In the genomic region with DNA sequence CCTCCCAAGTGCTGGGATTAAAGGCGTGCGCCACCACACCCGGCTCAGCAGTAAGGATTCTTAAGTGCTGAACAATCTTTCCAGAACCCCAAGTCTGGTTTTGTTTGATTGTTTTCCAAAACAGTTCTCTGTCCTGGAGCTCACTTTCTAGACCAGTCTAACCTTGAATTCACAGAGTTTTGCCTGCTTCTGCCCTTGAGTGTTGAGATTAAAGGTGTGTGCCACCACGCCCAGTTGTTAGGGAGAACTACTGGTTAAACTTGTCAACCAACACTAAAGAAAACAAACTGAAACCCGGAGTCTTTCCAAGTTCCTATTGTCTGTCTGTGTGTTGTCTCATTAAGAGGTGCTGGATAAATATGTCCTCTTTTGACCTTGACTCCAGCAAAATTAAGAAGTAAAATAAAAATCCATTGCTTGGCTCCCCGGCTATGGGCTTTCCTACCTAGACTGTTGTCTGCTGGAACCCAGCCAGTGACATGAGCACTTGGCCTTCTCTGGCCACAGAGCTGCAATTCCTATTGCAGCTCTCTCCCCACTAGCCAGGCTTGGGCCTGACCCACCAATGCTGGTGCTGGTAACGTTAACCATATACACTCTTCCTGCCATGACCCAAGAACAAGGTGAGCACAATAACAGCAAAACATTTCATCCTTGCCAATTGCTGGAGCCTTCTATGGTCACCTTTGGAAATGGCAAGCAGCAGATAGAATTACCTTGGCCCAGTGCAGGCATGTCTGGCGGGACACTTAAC, we compare ENCODE assay signal across 13 mouse cellular contexts. TPM values are rescaled to one million over a fixed set of nuclear protein-coding genes. Genes with fewer than 3 reads are reported as not detected.
A peak's percentile ranks its signal among the peaks of the same experiment; 100 is the strongest.
DNase-seq lines count a peak whose midpoint lies in the region; ATAC-seq and TF ChIP-seq lines count a peak whose summit lies in the region.
"Had no signal": no experiment of that assay in that cellular context is flagged by ENCODE, and none has a peak within 500 bp of the region (broad histone marks: within the 10 kb centered on the region; RNA-seq: fewer than 3 reads in every experiment).

No protein-coding gene starts in this region.

- DNase-seq in gastrocnemius, adult 18-20 months (ENCODE audit: low spot score): peak; percentile 62
- no peak for DNase-seq in gastrocnemius, postnatal 4 days (ENCODE audit: low spot score in 2 of 2)
- DNase-seq in lung, postnatal 14 days: peak; percentile 35
- DNase-seq in lung, postnatal 10 days: no peak
- peak; percentile 30 to 55 for DNase-seq in gastrocnemius, adult 8-10 months (ENCODE audit: low spot score in 2 of 2)
- peak; percentile 51 for DNase-seq in lung, postnatal 36 days
- DNase-seq in frontal cortex, postnatal 25 days (ENCODE audit: low spot score in 2 of 2): no peak
- DNase-seq in midbrain, postnatal 0 days (ENCODE audit: low spot score): no peak
- DNase-seq: spleen, adult 18-20 months had no signal

- no peaks in the 10 kb centered on the region for H3K36me3 ChIP-seq in midbrain, postnatal 0 days (ENCODE audit: insufficient read depth, low read length)
- H3K36me3 ChIP-seq: embryonic facial prominence, embryonic 10.5 days; liver, embryonic 12.5 days had no signal

- no peaks in the 10 kb centered on the region for H3K27me3 ChIP-seq in midbrain, postnatal 0 days (ENCODE audit: insufficient read depth, low read length)
- H3K27me3 ChIP-seq: forebrain, embryonic 13.5 days; liver, embryonic 12.5 days had no signal

- no peaks in the 10 kb centered on the region for H3K9me3 ChIP-seq in midbrain, postnatal 0 days (ENCODE audit: low read length)
- H3K9me3 ChIP-seq: embryonic facial prominence, embryonic 10.5 days; forebrain, embryonic 13.5 days; liver, embryonic 12.5 days had no signal

- 93% methylated on average over 8 of the region's 8 CpGs for WGBS in midbrain, postnatal 0 days

- no peak for ATAC-seq in midbrain, postnatal 0 days (ENCODE audit: low FRiP score)
- ATAC-seq: forebrain, embryonic 13.5 days; liver, embryonic 12.5 days had no signal

- H3K4me3 ChIP-seq in midbrain, postnatal 0 days (ENCODE audit: low read depth, low read length): no peak overlapping the region
- H3K4me3 ChIP-seq: embryonic facial prominence, embryonic 10.5 days; forebrain, embryonic 13.5 days; left cerebral cortex, adult 2 months; liver, embryonic 12.5 days had no signal

- H3K4me1 ChIP-seq in midbrain, postnatal 0 days (ENCODE audit: insufficient read depth, low read length): no peaks in the 10 kb centered on the region
- H3K4me1 ChIP-seq: embryonic facial prominence, embryonic 10.5 days; forebrain, embryonic 13.5 days; liver, embryonic 12.5 days had no signal

- no peak overlapping the region for H3K27ac ChIP-seq in midbrain, postnatal 0 days (ENCODE audit: low read depth, low read length)
- H3K27ac ChIP-seq: embryonic facial prominence, embryonic 10.5 days; forebrain, embryonic 13.5 days; left cerebral cortex, adult 2 months; liver, embryonic 12.5 days had no signal

- no peak overlapping the region for H3K4me2 ChIP-seq in midbrain, postnatal 0 days (ENCODE audit: low read depth, low read length, poor library complexity, severe bottlenecking)
- H3K4me2 ChIP-seq: forebrain, embryonic 13.5 days; liver, embryonic 12.5 days had no signal

- TF ChIP-seq CTCF in midbrain, postnatal 0 days (IDR thresholded peaks at IDR 0.05): no peak

- H3K9ac ChIP-seq in midbrain, postnatal 0 days (replicated peaks; ENCODE audit: low read length, poor library complexity, severe bottlenecking): no peak overlapping the region
- H3K9ac ChIP-seq: forebrain, embryonic 13.5 days; liver, embryonic 12.5 days had no signal

RNA-seq across cellular contexts. Expression of a gene that starts 51.1 kb away (rescaled TPM):
- 100 to 1,000 TPM; 105 to 142 TPM for total RNA-seq in gastrocnemius, adult 18-20 months (2021)
- total RNA-seq in gastrocnemius, postnatal 4 days (2021): 10 to 100 TPM; 21.4 to 33.2 TPM
- total RNA-seq in gastrocnemius, adult 8-10 months (2022): 100 to 1,000 TPM; 108 to 165 (median 128) TPM
- 13.8 and 14.7 TPM in 2 replicates for total RNA-seq in midbrain, postnatal 0 days (2014; rRNA removed)
- 6.3 and 7.4 TPM in 2 replicates for polyA plus RNA-seq in midbrain, postnatal 0 days (2015; fragmentation: Nextera tagmentation; extraction: Ambion mirVana)

Comparison
In these comparisons a context has a peak if more than half of its experiments do, and no peak if none do; other contexts are left out.
1. DNase-seq: peak in gastrocnemius, adult 18-20 months (single experiment), lung, postnatal 14 days (single experiment), gastrocnemius, adult 8-10 months (2 of 2) and lung, postnatal 36 days (single experiment); none in gastrocnemius, postnatal 4 days (0 of 2), lung, postnatal 10 days (single experiment), frontal cortex, postnatal 25 days (0 of 2) and midbrain, postnatal 0 days (single experiment).